ENCODE assay signal across 8 mouse cellular contexts in genomic region chr6:126644181-126645043, GRCm38 (mm10). TPM values are rescaled to one million over a fixed set of nuclear protein-coding genes. Genes with fewer than 3 reads are reported as not detected.
DNase-seq lines count a peak whose midpoint lies in the region; ATAC-seq and TF ChIP-seq lines count a peak whose summit lies in the region.

No protein-coding gene starts in this region.

- no peak for TF ChIP-seq CTCF in lung, embryonic 14.5 days (IDR thresholded peaks at IDR 0.05; ENCODE audit: low read depth)
- TF ChIP-seq CTCF in cerebellum, adult 2 months (IDR thresholded peaks at IDR 0.05; ENCODE audit: borderline replicate concordance, insufficient read depth, low read depth, low read length) = no peak

- H3K27me3 ChIP-seq in lung, embryonic 14.5 days (ENCODE audit: insufficient read depth, low read length) = peaks cover 71% of the 10 kb centered on the region
- no peaks in the 10 kb centered on the region for H3K27me3 ChIP-seq in cerebellum, adult 2 months (ENCODE audit: control insufficient read depth, insufficient read depth, low read length)
- peaks cover 24% of the 10 kb centered on the region for H3K27me3 ChIP-seq in forebrain, embryonic 16.5 days (replicated peaks; ENCODE audit: control insufficient read depth, insufficient read depth, low read length)
- peaks cover 74% of the 10 kb centered on the region for H3K27me3 ChIP-seq in liver, embryonic 12.5 days (replicated peaks)

- H3K9ac ChIP-seq in lung, embryonic 14.5 days = no peak overlapping the region; the same call in 1 of the 2 replicates
- H3K9ac ChIP-seq in forebrain, embryonic 16.5 days (replicated peaks; ENCODE audit: low read depth, low read length) = peak overlapping the region; percentile 60
- H3K9ac ChIP-seq in liver, embryonic 12.5 days = no peak overlapping the region

- peak overlapping the region; percentile 83 for H3K4me2 ChIP-seq in lung, embryonic 14.5 days
- H3K4me2 ChIP-seq in forebrain, embryonic 16.5 days (ENCODE audit: low read length) = peak overlapping the region; percentile 99
- H3K4me2 ChIP-seq in liver, embryonic 12.5 days = peak overlapping the region; percentile 57

- under 1% methylated on average over 63 of the region's 66 CpGs for WGBS in lung, embryonic 14.5 days
- WGBS in cerebellum, adult 2 months = under 1% methylated on average over 65 of the region's 66 CpGs
- under 1% methylated on average over 59 of the region's 66 CpGs for whole genome bisulfite sequencing in forebrain, embryonic 16.5 days
- WGBS in liver, embryonic 12.5 days (ENCODE audit: insufficient replicate concordance) = 1% methylated on average over 64 of the region's 66 CpGs

- peak overlapping the region; percentile 43 for H3K4me3 ChIP-seq in lung, embryonic 14.5 days (ENCODE audit: low read depth, low read length)
- peak overlapping the region; percentile 97 for H3K4me3 ChIP-seq in cerebellum, adult 2 months (replicated peaks; ENCODE audit: insufficient read depth, low read depth, low read length)
- peak overlapping the region; percentile 69 for H3K4me3 ChIP-seq in forebrain, embryonic 16.5 days (replicated peaks; ENCODE audit: low read length)
- H3K4me3 ChIP-seq in liver, embryonic 12.5 days = peak overlapping the region; percentile 32

- no peaks in the 10 kb centered on the region for H3K36me3 ChIP-seq in lung, embryonic 14.5 days (ENCODE audit: insufficient read depth)
- no peaks in the 10 kb centered on the region for H3K36me3 ChIP-seq in forebrain, embryonic 16.5 days (ENCODE audit: control insufficient read depth, insufficient read depth)
- no peaks in the 10 kb centered on the region for H3K36me3 ChIP-seq in liver, embryonic 12.5 days

- peak; percentile 45; the same call in 1 of the 2 replicates for ATAC-seq in lung, embryonic 14.5 days (ENCODE audit: insufficient read depth)
- peak; percentile 24 for ATAC-seq in forebrain, embryonic 16.5 days
- no peak for ATAC-seq in liver, embryonic 12.5 days

- no peak overlapping the region for H3K27ac ChIP-seq in lung, embryonic 14.5 days (ENCODE audit: low read depth)
- H3K27ac ChIP-seq in cerebellum, adult 2 months (ENCODE audit: insufficient read depth, low read length) = peak overlapping the region; percentile 100
- peak overlapping the region; percentile 23; the same call in 1 of the 2 replicates for H3K27ac ChIP-seq in forebrain, embryonic 16.5 days (ENCODE audit: low read length)
- H3K27ac ChIP-seq in liver, embryonic 12.5 days = no peak overlapping the region

- peak; percentile 96 for TF ChIP-seq POLR2A in cerebellum, adult 2 months (IDR thresholded peaks at IDR 0.05; ENCODE audit: borderline replicate concordance, insufficient read depth, low read length)

- H3K4me1 ChIP-seq in lung, embryonic 14.5 days (ENCODE audit: insufficient read depth) = peaks cover 13% of the 10 kb centered on the region; the same call in 1 of the 2 replicates
- H3K4me1 ChIP-seq in cerebellum, adult 2 months (ENCODE audit: control insufficient read depth, insufficient read depth, low read length) = no peaks in the 10 kb centered on the region; the same call in 1 of the 2 replicates
- H3K4me1 ChIP-seq in forebrain, embryonic 16.5 days (replicated peaks; ENCODE audit: control insufficient read depth, insufficient read depth, low read length) = peaks cover 30% of the 10 kb centered on the region
- H3K4me1 ChIP-seq in liver, embryonic 12.5 days = peaks cover 11% of the 10 kb centered on the region; the same call in 1 of the 2 replicates

- DNase-seq in lung, embryonic 14.5 days = peak; percentile 48
- DNase-seq in lung, postnatal 25 days (ENCODE audit: low spot score) = no peak
- peak; percentile 90 to 92 for DNase-seq in cerebellum, adult 2 months
- peak; percentile 40 for DNase-seq in kidney, postnatal 10 days
- DNase-seq in right cerebral cortex, postnatal 14 days = peak; percentile 62
- no peak for DNase-seq in lung, postnatal 4 days

- no peaks in the 10 kb centered on the region for H3K9me3 ChIP-seq in lung, embryonic 14.5 days (ENCODE audit: low read depth, low read length)
- no peaks in the 10 kb centered on the region for H3K9me3 ChIP-seq in forebrain, embryonic 16.5 days (ENCODE audit: control insufficient read depth, low read length)
- no peaks in the 10 kb centered on the region for H3K9me3 ChIP-seq in liver, embryonic 12.5 days (replicated peaks)

RNA-seq across cellular contexts. Expression of gene Kcna1, which starts 1.8 kb away (rescaled TPM):
- 0.19 and 0.37 TPM in 2 replicates for polyA plus RNA-seq in lung, embryonic 14.5 days (2014; fragmentation: Nextera tagmentation; extraction: Ambion mirVana)
- polyA plus RNA-seq in cerebellum, adult 2 months (2012; rRNA removed) = 71.1 and 72.6 TPM in 2 replicates
- 4.5 and 4.9 TPM in 2 replicates for polyA plus RNA-seq in forebrain, embryonic 16.5 days (2015; fragmentation: Nextera tagmentation; extraction: Ambion mirVana)
- 0.15 and 0.22 TPM in 2 replicates for polyA plus RNA-seq in liver, embryonic 12.5 days (2016; fragmentation: Nextera tagmentation; extraction: Ambion mirVana)

Comparison
In these comparisons a context has a peak if more than half of its experiments do, and no peak if none do; other contexts are left out.
1. DNase-seq: peak in lung, embryonic 14.5 days (single experiment), cerebellum, adult 2 months (2 of 2), kidney, postnatal 10 days (single experiment) and right cerebral cortex, postnatal 14 days (single experiment); none in lung, postnatal 25 days (single experiment) and lung, postnatal 4 days (0 of 2).
2. H3K27ac ChIP-seq: peak in cerebellum, adult 2 months (single experiment) and forebrain, embryonic 16.5 days (single experiment); none in lung, embryonic 14.5 days (single experiment) and liver, embryonic 12.5 days (single experiment).
3. H3K4me3 ChIP-seq: peak in every context shown above with its lines; median percentile 97 in cerebellum, adult 2 months; 69 in forebrain, embryonic 16.5 days; 43 in lung, embryonic 14.5 days; 32 in liver, embryonic 12.5 days.
4. RNA of gene Kcna1, which starts 1.8 kb away (polyA plus RNA-seq): 71.1 to 72.6 TPM in cerebellum, adult 2 months; 4.5 to 4.9 TPM in forebrain, embryonic 16.5 days, 0.19 to 0.37 TPM in lung, embryonic 14.5 days and 0.15 to 0.22 TPM in liver, embryonic 12.5 days; every median in the first group is over 10 times any median in the second.
5. Peak in every context shown above with its lines, with median percentiles within 50 percentile points of each other: H3K4me2 ChIP-seq.